Mouse (Mus musculus) thymus, postnatal 10 days (tissue): ENCODE results near the gene Garnl3.
A peak's percentile ranks its signal among the peaks of the same experiment; 100 is the strongest.

Experiments
- DNase-seq, 2 experiments: peaks; one replicate each; pipeline ENCODE4 v3.0.0; 2021; ENCODE audit warnings: low spot score in 2 of 2

Garnl3 gene

GRCm38 (mm10) chr2:33086671-33087363 is 44.6 kb downstream of the Garnl3 start:
- no peak for DNase-seq

GRCm38 (mm10) chr2:33086016-33086596 is 45.3 kb downstream of the Garnl3 start:
- DNase-seq = no peak

- DNase-seq = no peak
These were observed 47.2 kb downstream of the Garnl3 start for GRCm38 (mm10) chr2:33084221-33084620.

GRCm38 (mm10) chr2:33080166-33080565 is 51.3 kb downstream of the Garnl3 start:
- no peak for DNase-seq

GRCm38 (mm10) chr2:33077252-33077651 is 54.2 kb downstream of the Garnl3 start:
- peak in 1 of 2 experiments; percentile 29 for DNase-seq

GRCm38 (mm10) chr2:33074931-33075330 is 56.5 kb downstream of the Garnl3 start:
- no peak for DNase-seq

GRCm38 (mm10) chr2:33074188-33074587 is 57.3 kb downstream of the Garnl3 start:
- DNase-seq = no peak

- no peak for DNase-seq
These were observed 59.1 kb downstream of the Garnl3 start for GRCm38 (mm10) chr2:33072333-33072732.

- no peak for DNase-seq
These were observed 65.8 kb downstream of the Garnl3 start for GRCm38 (mm10) chr2:33065610-33066009.

- DNase-seq = no peak
These were observed 68.7 kb downstream of the Garnl3 start for GRCm38 (mm10) chr2:33062744-33063143.

- DNase-seq = no peak
These were observed 72.5 kb downstream of the Garnl3 start for GRCm38 (mm10) chr2:33058926-33059325.

GRCm38 (mm10) chr2:33057514-33057913 is 73.9 kb downstream of the Garnl3 start:
- no peak for DNase-seq

- no peak for DNase-seq
These were observed 77.5 kb downstream of the Garnl3 start for GRCm38 (mm10) chr2:33053966-33054365.

GRCm38 (mm10) chr2:33047360-33047759 is 84.1 kb downstream of the Garnl3 start:
- DNase-seq = no peak

GRCm38 (mm10) chr2:33046919-33047318 is 84.5 kb downstream of the Garnl3 start:
- no peak for DNase-seq

- DNase-seq = no peak
These were observed 85.6 kb downstream of the Garnl3 start for GRCm38 (mm10) chr2:33045899-33046298.

- DNase-seq = no peak
These were observed 88.7 kb downstream of the Garnl3 start for GRCm38 (mm10) chr2:33042781-33043180.

GRCm38 (mm10) chr2:33041571-33041970 is 89.9 kb downstream of the Garnl3 start:
- DNase-seq = no peak

- DNase-seq = no peak
These were observed 94.0 kb downstream of the Garnl3 start for GRCm38 (mm10) chr2:33037429-33037828.

- DNase-seq = peak in 1 of 2 experiments; percentile 23
These were observed 96.2 kb downstream of the Garnl3 start for GRCm38 (mm10) chr2:33035297-33035696.

- DNase-seq = no peak
These were observed 98.2 kb downstream of the Garnl3 start for GRCm38 (mm10) chr2:33033281-33033680.

GRCm38 (mm10) chr2:33032391-33033062 is 98.9 kb downstream of the Garnl3 start:
- peak; percentile 49 to 50 for DNase-seq

GRCm38 (mm10) chr2:33025040-33025439 is 106.4 kb downstream of the Garnl3 start:
- no peak for DNase-seq
